Mouse (Mus musculus): Measurements from ENCODE around the gene Acsbg2.

Acsbg2 gene

GRCm38 (mm10) chr17:56872512-56872911 lies 1.7 kb downstream of the Acsbg2 start:
- no peak for DNase-seq (ENCODE audit: low read depth, low spot score)

GRCm38 (mm10) chr17:56871767-56872166 lies 2.5 kb downstream of the Acsbg2 start:
- DNase-seq (ENCODE audit: low read depth, low spot score) = no peak

- DNase-seq (ENCODE audit: low read depth, low spot score) = no peak
These were observed 3.8 kb downstream of the Acsbg2 start for GRCm38 (mm10) chr17:56870287-56870953.

- DNase-seq (ENCODE audit: low read depth, low spot score) = no peak
These were observed 4.7 kb downstream of the Acsbg2 start for GRCm38 (mm10) chr17:56869481-56869977.

- no peak for DNase-seq (ENCODE audit: low read depth, low spot score)
These were observed 8.2 kb downstream of the Acsbg2 start for GRCm38 (mm10) chr17:56866071-56866470.

- peak; percentile 30 for DNase-seq (ENCODE audit: low read depth, low spot score)
These were observed 13.1 kb downstream of the Acsbg2 start for GRCm38 (mm10) chr17:56861197-56861596.

GRCm38 (mm10) chr17:56858922-56859321 lies 15.3 kb downstream of the Acsbg2 start:
- no peak for DNase-seq (ENCODE audit: low read depth, low spot score)

GRCm38 (mm10) chr17:56858216-56858615 lies 16.0 kb downstream of the Acsbg2 start:
- DNase-seq (ENCODE audit: low read depth, low spot score) = peak; percentile 72

GRCm38 (mm10) chr17:56855421-56855820 lies 18.8 kb downstream of the Acsbg2 start:
- DNase-seq (ENCODE audit: low read depth, low spot score) = no peak

GRCm38 (mm10) chr17:56851167-56851566 lies 23.1 kb downstream of the Acsbg2 start:
- no peak for DNase-seq (ENCODE audit: low read depth, low spot score)

- no peak for DNase-seq (ENCODE audit: low read depth, low spot score)
These were observed 24.5 kb downstream of the Acsbg2 start for GRCm38 (mm10) chr17:56849710-56850109.

- DNase-seq (ENCODE audit: low read depth, low spot score) = no peak
These were observed 25.5 kb downstream of the Acsbg2 start for GRCm38 (mm10) chr17:56848785-56849184.

- peak; percentile 31 for DNase-seq (ENCODE audit: low read depth, low spot score)
These were observed 30.6 kb downstream of the Acsbg2 start for GRCm38 (mm10) chr17:56843678-56844077.

- no peak for DNase-seq (ENCODE audit: low read depth, low spot score)
These were observed 32.1 kb downstream of the Acsbg2 start for GRCm38 (mm10) chr17:56842173-56842572.

GRCm38 (mm10) chr17:56840524-56840923 lies 33.7 kb downstream of the Acsbg2 start:
- no peak for DNase-seq (ENCODE audit: low read depth, low spot score)

GRCm38 (mm10) chr17:56836336-56836735 lies 37.9 kb downstream of the Acsbg2 start:
- no peak for DNase-seq (ENCODE audit: low read depth, low spot score)

GRCm38 (mm10) chr17:56833381-56833780 lies 40.9 kb downstream of the Acsbg2 start:
- DNase-seq (ENCODE audit: low read depth, low spot score) = no peak

GRCm38 (mm10) chr17:56832918-56833317 lies 41.3 kb downstream of the Acsbg2 start:
- DNase-seq (ENCODE audit: low read depth, low spot score) = no peak

GRCm38 (mm10) chr17:56831111-56831816 lies 43.0 kb downstream of the Acsbg2 start:
- peak; percentile 99 for DNase-seq (ENCODE audit: low read depth, low spot score)

GRCm38 (mm10) chr17:56830411-56831110 lies 43.7 kb downstream of the Acsbg2 start, which contains the start of gene Rfx2:
Gene Rfx2, minus strand, starts transcription at chr17:56831013.
- DNase-seq (ENCODE audit: low read depth, low spot score) = no peak

GRCm38 (mm10) chr17:56829795-56830194 lies 44.5 kb downstream of the Acsbg2 start:
- DNase-seq (ENCODE audit: low read depth, low spot score) = no peak

GRCm38 (mm10) chr17:56829171-56829570 lies 45.1 kb downstream of the Acsbg2 start:
- DNase-seq (ENCODE audit: low read depth, low spot score) = no peak
